Mouse (Mus musculus) heart, adult 8-10 months (tissue): ENCODE measurements around the gene Rasl12. TPM values are rescaled to one million over a fixed set of nuclear protein-coding genes. Genes with fewer than 3 reads are reported as not detected.

Experiments used
- DNase-seq: peaks from one replicate; pipeline ENCODE4 v3.0.0; 2022; ENCODE audit warnings: low spot score
- total RNA-seq, 4 experiments: library from RNA; stranded (reverse); gene quantifications; 2 replicates each; pipeline ENCODE4 v1.2.4; 2022

Rasl12 gene
- total RNA-seq, 4 experiments from 2014 or later: 5.5 to 8.0 (median 6.0) TPM

- DNase-seq: peak; percentile 91
Observed at GRCm38 (mm10) chr9:65435671-65436301, 37.5 kb downstream of the Rasl12 start, which contains the start of gene Mtfmt. Gene Mtfmt (plus strand): TSS chr9:65435782.

GRCm38 (mm10) chr9:65444692-65445091 lies 46.4 kb downstream of the Rasl12 start:
- DNase-seq: no peak

GRCm38 (mm10) chr9:65447951-65448350 lies 49.6 kb downstream of the Rasl12 start:
- DNase-seq: no peak

GRCm38 (mm10) chr9:65458975-65459374 lies 60.7 kb downstream of the Rasl12 start:
- DNase-seq: no peak

- DNase-seq: no peak
Observed at GRCm38 (mm10) chr9:65460198-65460597, 61.9 kb downstream of the Rasl12 start.

- peak; percentile 94 for DNase-seq
Observed at GRCm38 (mm10) chr9:65460732-65461442, 62.6 kb downstream of the Rasl12 start, which contains the start of gene Spg21. Gene Spg21 (plus strand): TSS chr9:65460947.

GRCm38 (mm10) chr9:65462544-65462943 lies 64.2 kb downstream of the Rasl12 start:
- no peak for DNase-seq

GRCm38 (mm10) chr9:65464161-65464560 lies 65.9 kb downstream of the Rasl12 start:
- DNase-seq: peak; percentile 22

Other genes with a start within 250 kb of the Rasl12 start
- gene Parp16, start 203.2 kb upstream of the Rasl12 start, total RNA-seq: 1 to 10 TPM; 3.4 to 4.5 (median 3.7) TPM
- 1 to 10 TPM; 1.5 to 2.8 (median 2.4) TPM for gene Cilp, start 133.3 kb upstream of the Rasl12 start, total RNA-seq
- gene Clpx, start 104.2 kb upstream of the Rasl12 start, total RNA-seq: 100 to 1,000 TPM in 2 of 4 experiments, 10 to 100 TPM in 2; 82.7 to 113 (median 100) TPM
- gene Pdcd7, start 52.4 kb upstream of the Rasl12 start, total RNA-seq: 10 to 100 TPM; 13.3 to 16.8 (median 16.0) TPM
- gene Ubap1l, start 37.5 kb upstream of the Rasl12 start, total RNA-seq: under 1 TPM in 2 of 4 experiments, not detected in 2; 0.27 to 0.40 TPM
- gene Kbtbd13, start 6.9 kb upstream of the Rasl12 start, total RNA-seq: 1 to 10 TPM; 2.4 to 3.6 (median 3.1) TPM
- not detected for gene Slc51b, start 24.4 kb downstream of the Rasl12 start, total RNA-seq
- gene Mtfmt, start 37.3 kb downstream of the Rasl12 start, total RNA-seq: 1 to 10 TPM; 5.4 to 7.9 (median 6.9) TPM
- 10 to 100 TPM; 12.9 to 17.1 (median 15.9) TPM for gene Spg21, start 62.4 kb downstream of the Rasl12 start, total RNA-seq
- gene Ankdd1a, start 121.7 kb downstream of the Rasl12 start, total RNA-seq: not detected
- 10 to 100 TPM in 3 of 4 experiments, 1 to 10 TPM in 1; 7.4 to 12.3 (median 10.8) TPM for gene Plekho2, start 181.5 kb downstream of the Rasl12 start, total RNA-seq
- gene Pif1, start 188.7 kb downstream of the Rasl12 start, total RNA-seq: not detected
- gene Rbpms2, start 231.1 kb downstream of the Rasl12 start, total RNA-seq: 10 to 100 TPM; 24.9 to 28.7 (median 26.5) TPM